Mouse (Mus musculus) CH12.LX (cell line): ENCODE measurements around the gene Snrpg. TPM values are rescaled to one million over a fixed set of nuclear protein-coding genes. Genes with fewer than 3 reads are reported as not detected.

Source experiments
- DNase-seq: peaks from one replicate; pipeline ENCODE4 v3.0.0-alpha.2; 2013; ENCODE audit errors: extremely low read depth
- H3K27ac ChIP-seq: 2 replicates; pipeline ENCODE4 v1.5.1; 2012; ENCODE audit warnings: low read depth, mild to moderate bottlenecking, control low read depth, moderate library complexity; ENCODE audit not compliant: insufficient read depth
- H3K27me3 ChIP-seq: replicated peaks from 2 replicates; pipeline ENCODE3; 2012; ENCODE audit warnings: inconsistent platforms
- H3K36me3 ChIP-seq, 2 experiments: replicated peaks in 1 of 2; 2 replicates each; pipeline versions ENCODE3 to v1.6.1; 2012; ENCODE audit warnings: inconsistent platforms in 1 of 2, low read length in 1 of 2, mild to moderate bottlenecking in 1 of 2, mixed read lengths in 1 of 2, moderate library complexity in 1 of 2; ENCODE audit not compliant: control insufficient read depth in 1 of 2, insufficient read depth in 1 of 2
- H3K4me1 ChIP-seq, 2 experiments: 2 replicates each; pipeline ENCODE4 v1.6.1; 2012; ENCODE audit warnings: inconsistent platforms in 1 of 2, moderate library complexity in 1 of 2; ENCODE audit not compliant: insufficient read depth in 2 of 2, control insufficient read depth in 1 of 2
- H3K4me2 ChIP-seq: 2 replicates; pipeline ENCODE4 v1.6.1; 2012; ENCODE audit warnings: low read depth, mild to moderate bottlenecking, control low read depth; ENCODE audit not compliant: poor library complexity, insufficient read depth, severe bottlenecking
- H3K4me3 ChIP-seq, 3 experiments: fragments of 150-350 bp in 1 of 3; sonication (generic) in 1 of 3; replicated peaks in 1 of 3; 2 replicates each; pipeline versions ENCODE3 to v1.5.1; 2011 to 2012; ENCODE audit warnings: low read depth in 2 of 3, low read length in 2 of 3, mild to moderate bottlenecking in 2 of 3, moderate library complexity in 2 of 3, control low read depth in 1 of 3, improper control_type of control experiment in 1 of 3, inconsistent platforms in 1 of 3, mixed read lengths in 1 of 3; ENCODE audit not compliant: poor library complexity in 1 of 3
- H3K79me2 ChIP-seq: replicated peaks from 2 replicates; pipeline ENCODE4 v1.6.1; 2012; ENCODE audit warnings: mild to moderate bottlenecking, moderate library complexity; ENCODE audit not compliant: control insufficient read depth, poor library complexity, insufficient read depth, severe bottlenecking; ENCODE audit errors: extremely low read depth
- H3K9ac ChIP-seq: 2 replicates; pipeline ENCODE4 v1.6.1; 2012; ENCODE audit warnings: low read depth, mild to moderate bottlenecking, control low read depth, moderate library complexity; ENCODE audit not compliant: insufficient read depth
- H3K9me3 ChIP-seq: replicated peaks from 2 replicates; pipeline ENCODE3; 2012; ENCODE audit warnings: low read length, inconsistent platforms, mixed read lengths
- CHD2 ChIP-seq: IDR thresholded peaks from 2 replicates; pipeline ENCODE4 v1.6.1; 2011; ENCODE audit warnings: low read length, improper control_type of control experiment
- CTCF ChIP-seq, 2 experiments: IDR thresholded peaks in 1 of 2; conservative IDR thresholded peaks in 1 of 2; 2 replicates each; pipeline ENCODE4 v1.5.1; 2011 to 2012; ENCODE audit warnings: low read depth in 2 of 2, low read length in 2 of 2, improper control_type of control experiment in 1 of 2, inconsistent platforms in 1 of 2, mild to moderate bottlenecking in 1 of 2, moderate library complexity in 1 of 2
- EP300 ChIP-seq: IDR thresholded peaks from 2 replicates; pipeline ENCODE4 v1.6.1; 2011; ENCODE audit warnings: low read length, improper control_type of control experiment
- JUN ChIP-seq: IDR thresholded peaks from 2 replicates; pipeline ENCODE4 v1.6.1; 2011; ENCODE audit warnings: low read depth, mild to moderate bottlenecking, low read length, improper control_type of control experiment, moderate library complexity; ENCODE audit not compliant: insufficient read depth
- KAT2A ChIP-seq: IDR thresholded peaks from 2 replicates; pipeline ENCODE4 v1.6.1; 2012; ENCODE audit warnings: low read length, improper control_type of control experiment, inconsistent platforms; ENCODE audit not compliant: insufficient replicate concordance
- MAX ChIP-seq: IDR thresholded peaks from 2 replicates; pipeline ENCODE4 v1.6.1; 2011; ENCODE audit warnings: low read length, improper control_type of control experiment
- MEF2A ChIP-seq: IDR thresholded peaks from 2 replicates; pipeline ENCODE4 v1.6.1; 2014; ENCODE audit warnings: low read depth, mild to moderate bottlenecking, inconsistent platforms, low read length, improper control_type of control experiment, borderline replicate concordance
- MXI1 ChIP-seq: IDR thresholded peaks from 2 replicates; pipeline ENCODE4 v1.6.1; 2011; ENCODE audit warnings: mild to moderate bottlenecking, low read depth, low read length, improper control_type of control experiment
- NRF1 ChIP-seq: IDR thresholded peaks from 2 replicates; pipeline ENCODE4 v1.6.1; 2014; ENCODE audit warnings: low read depth, mild to moderate bottlenecking, inconsistent platforms, low read length, improper control_type of control experiment, moderate library complexity
- PAX5 ChIP-seq: IDR thresholded peaks from 2 replicates; pipeline ENCODE4 v1.6.1; 2012; ENCODE audit warnings: low read length, inconsistent platforms, mixed read lengths
- POLR2A ChIP-seq: IDR thresholded peaks from 2 replicates; pipeline ENCODE4 v1.6.1; 2011; ENCODE audit warnings: low read depth, mild to moderate bottlenecking, improper control_type of control experiment, low read length
- POLR2AphosphoS2 ChIP-seq: IDR thresholded peaks from 2 replicates; pipeline ENCODE4 v1.6.1; 2011; ENCODE audit warnings: low read depth, low read length, improper control_type of control experiment
- RAD21 ChIP-seq: IDR thresholded peaks from 2 replicates; pipeline ENCODE4 v1.6.1; 2011; ENCODE audit warnings: low read depth, mild to moderate bottlenecking, low read length, improper control_type of control experiment, moderate library complexity
- SMC3 ChIP-seq: IDR thresholded peaks from 2 replicates; pipeline ENCODE4 v1.6.1; 2011; ENCODE audit warnings: low read depth, low read length, improper control_type of control experiment
- USF1 ChIP-seq: IDR thresholded peaks from 2 replicates; pipeline ENCODE4 v1.6.1; 2014; ENCODE audit warnings: low read depth, mild to moderate bottlenecking, inconsistent platforms, low read length, improper control_type of control experiment
- USF2 ChIP-seq: conservative IDR thresholded peaks from 2 replicates; pipeline ENCODE4 v1.6.1; 2011; ENCODE audit warnings: low read depth, low read length, improper control_type of control experiment
- ZC3H11A ChIP-seq: IDR thresholded peaks from 2 replicates; pipeline ENCODE4 v1.6.1; 2012; ENCODE audit warnings: low read depth, mild to moderate bottlenecking, inconsistent platforms, low read length, improper control_type of control experiment
- ZMIZ1 ChIP-seq: IDR thresholded peaks from 2 replicates; pipeline ENCODE4 v1.6.1; 2012; ENCODE audit warnings: low read depth, mild to moderate bottlenecking, inconsistent platforms, low read length, improper control_type of control experiment
- ZNF384 ChIP-seq: IDR thresholded peaks from 2 replicates; pipeline ENCODE4 v1.6.1; 2012; ENCODE audit warnings: low read depth, low read length, improper control_type of control experiment, inconsistent platforms
- dilution Hi-C: fragments of 300-500 bp; cut with MboI; formaldehyde crosslinking; loops from 2 replicates; pipeline ENCODE4 v1.14.3; 2020; ENCODE audit warnings: low sequenced_read_pairs; ENCODE audit not compliant: extremely low pct_unique_long_range_greater_than_20kb, extremely low pct_ligation_motif_present
- in situ Hi-C: fragments of 300-500 bp; cut with MboI; formaldehyde crosslinking; loops from 3 replicates; pipeline ENCODE4 v1.14.3; 2019; ENCODE audit warnings: low sequenced_read_pairs, low pct_ligation_motif_present, low pct_unique_long_range_greater_than_20kb, mixed read lengths
- polyA plus RNA-seq: library from polyadenylated mRNA; unstranded; fragments of >175 nt; gene quantifications from 2 replicates; pipeline ENCODE4 v1.2.1, GENCODE M21; 2012; ENCODE audit warnings: low read depth; ENCODE audit not compliant: insufficient read length
- total RNA-seq, 2 experiments: library from RNA; depleted of rRNA; stranded (reverse); fragments of 300-350 nt in 1 of 2; fragments of >200 nt in 1 of 2; gene quantifications; 2 replicates each; pipeline ENCODE4 v1.2.3; 2012 to 2014

Snrpg gene
- total and polyA plus RNA-seq, 3 experiments, result 146 to 462 (median 446) TPM

GRCm38 (mm10) chr6:86346063-86346462 lies 25.0 kb upstream of the Snrpg start:
- peaks cover 10% of the 10 kb centered on the region for H3K9me3 ChIP-seq

GRCm38 (mm10) chr6:86349257-86349656 lies 21.8 kb upstream of the Snrpg start:
- H3K9me3 ChIP-seq, result peaks cover 10% of the 10 kb centered on the region
- TF ChIP-seq CTCF (conservative IDR thresholded peaks at IDR 0.05 in 1 of 2, IDR thresholded peaks at IDR 0.05 in 1 of 2; ENCODE audit: low read depth in 2 of 2, low read length in 2 of 2) (peak in 1 of 2 experiments; percentile 75), SMC3 (peak; percentile 58), RAD21 (peak; percentile 76), MXI1 (no peak)
- peak; percentile 36 for DNase-seq
- no peak overlapping the region for H3K27ac ChIP-seq
- in situ Hi-C loops (no loop called here), dilution Hi-C loops (no loop called here)
- H3K27me3 ChIP-seq, result peaks cover 63% of the 10 kb centered on the region
- no peak overlapping the region for H3K4me3 ChIP-seq
- no peaks in the 10 kb centered on the region for H3K36me3 ChIP-seq
- H3K79me2 ChIP-seq, result no peaks in the 10 kb centered on the region
- no peak overlapping the region for H3K4me2 ChIP-seq
- no peak overlapping the region for H3K9ac ChIP-seq
- no peaks in the 10 kb centered on the region for H3K4me1 ChIP-seq

More at GRCm38 (mm10) chr6:86346063-86346462, 25.0 kb upstream of the Snrpg start:
- no peak for DNase-seq
- no peaks in the 10 kb centered on the region for H3K4me1 ChIP-seq
- H3K36me3 ChIP-seq, result no peaks in the 10 kb centered on the region
- no peak overlapping the region for H3K4me3 ChIP-seq
- H3K27ac ChIP-seq, result no peak overlapping the region
- peaks cover 58% of the 10 kb centered on the region for H3K27me3 ChIP-seq
- no peak overlapping the region for H3K4me2 ChIP-seq
- no peaks in the 10 kb centered on the region for H3K79me2 ChIP-seq
- in situ Hi-C loops, result no loop called here
- TF ChIP-seq USF1 (no peak), JUN (no peak), ZC3H11A (no peak), EP300 (no peak), MAX (no peak), ZNF384 (no peak), CHD2 (no peak), MEF2A (no peak), KAT2A (no peak), POLR2A (no peak)
- dilution Hi-C loops, result no loop called here
- no peak overlapping the region for H3K9ac ChIP-seq

DNA sequence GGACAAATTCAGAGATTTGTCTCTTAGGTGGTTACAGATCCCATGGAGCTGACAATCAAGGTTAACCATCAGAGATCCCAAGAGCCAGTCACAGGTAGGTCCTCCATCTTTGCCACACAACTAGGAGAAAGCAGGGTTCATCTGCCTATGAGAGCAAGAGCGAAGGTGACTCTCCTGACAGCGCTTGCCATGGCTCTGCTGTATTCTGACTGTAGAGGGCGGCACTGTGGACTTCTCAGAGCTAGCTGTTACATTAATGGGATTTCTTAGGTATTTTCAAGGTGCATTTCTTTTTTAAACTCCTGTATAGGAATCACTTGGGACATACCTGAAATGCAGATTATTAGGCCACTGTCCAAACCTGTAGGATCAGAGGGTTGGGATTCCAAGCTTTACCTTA lies 16.2 kb upstream of the Snrpg start:
- Histone ChIP-seq H3K36me3 (no peaks in the 10 kb centered on the region), H3K4me3 (no peak overlapping the region), H3K79me2 (no peaks in the 10 kb centered on the region), H3K27me3 (peaks cover 80% of the 10 kb centered on the region), H3K27ac (no peak overlapping the region), H3K4me1 (no peaks in the 10 kb centered on the region), H3K4me2 (no peak overlapping the region), H3K9ac (no peak overlapping the region), H3K9me3 (no peaks in the 10 kb centered on the region)
- in situ Hi-C loops (loop anchor here (25.0 kb wide), 1 partner anchor 343 kb away; the partner anchor contains the start of gene Figla), dilution Hi-C loops (no loop called here)
- no peak for DNase-seq
- TF ChIP-seq POLR2A (no peak), SMC3 (peak; percentile 36), EP300 (no peak), CTCF (conservative IDR thresholded peaks at IDR 0.05 in 1 of 2, IDR thresholded peaks at IDR 0.05 in 1 of 2; ENCODE audit: low read depth in 2 of 2, low read length in 2 of 2) (peak in 1 of 2 experiments; percentile 56; a peak in 2 of 4 replicates), RAD21 (no peak; the same call in none of the 2 replicates), NRF1 (no peak), ZMIZ1 (no peak), USF2 (no peak), ZC3H11A (no peak), JUN (no peak), POLR2AphosphoS2 (no peak), USF1 (no peak), PAX5 (no peak)
- TF ChIP-seq, all 38 proteins: peak for 2
